Mouse (Mus musculus): ENCODE measurements around the gene Usp39.

Gene Usp39

DNA sequence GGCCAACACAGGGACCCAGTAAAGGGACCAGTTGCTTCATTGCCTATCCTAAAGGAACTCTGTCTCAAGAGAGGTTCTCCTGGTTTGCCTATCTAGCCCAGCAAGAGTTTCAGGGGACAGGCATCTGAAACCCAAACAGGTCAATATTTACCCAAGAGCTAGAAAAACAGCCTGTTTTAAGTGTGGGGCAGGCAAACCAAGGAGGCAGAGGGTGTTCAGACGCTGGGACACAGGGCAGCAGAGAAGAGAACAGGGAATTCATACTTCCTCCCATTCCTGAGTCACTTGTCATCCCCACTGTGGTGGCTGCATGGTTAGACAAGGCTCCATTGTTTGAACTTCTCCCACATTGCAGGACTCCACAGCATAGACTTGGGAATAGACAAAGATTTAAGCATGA is 26.6 kb upstream of the Usp39 start:
- DNase-seq (ENCODE audit: low spot score in 2 of 2): no peak

DNA sequence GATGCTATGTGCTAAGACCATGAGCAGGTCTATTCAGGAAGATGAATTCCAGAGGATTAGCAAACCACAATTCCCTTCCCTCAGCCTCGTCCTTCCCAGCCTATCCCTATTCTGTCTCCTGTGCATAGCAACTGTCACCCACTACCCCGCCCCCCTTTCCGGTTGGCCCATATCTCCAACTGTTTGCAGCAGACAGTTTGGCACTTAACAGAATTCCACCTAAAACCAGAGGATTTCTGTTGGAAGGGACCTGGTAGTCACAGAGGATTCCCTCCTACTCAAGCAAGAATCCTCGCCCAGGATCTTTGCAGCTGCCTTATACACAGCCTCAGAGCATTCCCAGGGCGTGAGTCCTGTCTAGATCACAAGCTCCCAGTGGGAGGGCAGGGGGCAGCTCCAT is 26.2 kb upstream of the Usp39 start:
- no peak for DNase-seq (ENCODE audit: low spot score in 2 of 2)

DNA sequence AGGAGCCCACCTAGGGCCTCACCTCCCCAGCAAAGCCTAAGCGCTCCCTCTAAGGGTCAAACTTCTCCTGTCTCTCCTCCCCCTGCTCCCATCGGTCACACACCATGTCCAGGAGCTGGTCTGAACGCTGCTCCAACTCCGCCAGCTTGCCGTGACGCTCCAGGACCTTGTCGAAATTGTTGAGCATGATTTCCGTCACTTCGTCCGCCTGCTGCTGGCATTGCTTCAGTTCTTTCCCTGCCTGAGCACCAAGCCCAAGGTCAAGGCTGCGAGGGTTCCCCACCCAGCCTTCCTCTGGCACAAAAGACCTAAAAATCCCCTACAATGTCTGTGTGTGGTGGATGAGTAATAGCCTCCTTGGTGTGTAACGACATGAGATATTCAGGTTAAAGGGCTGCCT is 25.1 kb upstream of the Usp39 start:
- DNase-seq (ENCODE audit: low spot score in 2 of 2): no peak

DNA sequence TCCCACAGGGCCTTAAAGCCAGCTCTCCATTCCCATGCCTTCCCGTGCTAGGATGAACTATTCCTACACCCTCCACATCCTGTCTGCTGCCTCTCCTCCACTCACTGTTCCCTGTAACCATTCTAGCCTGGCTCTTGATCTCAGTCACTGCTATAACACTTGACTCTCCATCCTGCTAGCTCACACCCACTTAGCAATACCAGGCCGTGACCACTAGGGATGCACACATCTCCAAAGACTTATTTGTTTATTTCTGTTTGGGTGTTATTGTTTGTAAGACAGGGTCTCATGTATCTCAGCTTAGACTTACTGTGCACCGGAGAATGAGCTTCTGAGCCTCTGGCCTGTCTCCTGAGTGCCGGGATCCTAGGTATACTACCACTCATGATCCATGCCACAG is 24.6 kb upstream of the Usp39 start:
- no peak for DNase-seq (ENCODE audit: low spot score in 2 of 2)

DNA sequence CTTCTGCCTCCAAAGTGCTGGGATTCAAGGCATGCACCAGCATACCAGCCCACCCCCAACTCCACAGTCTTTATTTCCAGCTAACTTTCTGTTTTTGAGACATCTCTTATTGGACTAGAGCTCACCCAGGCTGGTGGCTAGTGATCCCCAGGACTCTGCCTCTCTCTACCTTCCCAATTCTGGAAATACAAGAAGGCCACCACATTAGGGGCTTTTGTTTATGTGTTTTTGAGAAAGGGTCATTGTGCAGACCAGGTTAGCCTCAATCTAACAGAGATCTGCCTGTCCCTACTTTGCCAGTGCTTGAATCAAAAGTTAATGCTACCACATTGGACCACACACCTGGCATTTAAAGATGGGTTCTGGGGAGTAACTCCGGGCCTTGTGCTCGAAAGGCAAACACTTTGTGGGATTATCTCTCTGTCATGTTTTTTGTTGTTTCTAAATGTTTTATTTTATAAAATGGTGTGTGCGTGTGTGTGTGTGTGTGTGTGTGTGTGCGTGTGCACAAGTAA is 22.5 kb upstream of the Usp39 start:
- DNase-seq (ENCODE audit: low spot score in 2 of 2): no peak

DNA sequence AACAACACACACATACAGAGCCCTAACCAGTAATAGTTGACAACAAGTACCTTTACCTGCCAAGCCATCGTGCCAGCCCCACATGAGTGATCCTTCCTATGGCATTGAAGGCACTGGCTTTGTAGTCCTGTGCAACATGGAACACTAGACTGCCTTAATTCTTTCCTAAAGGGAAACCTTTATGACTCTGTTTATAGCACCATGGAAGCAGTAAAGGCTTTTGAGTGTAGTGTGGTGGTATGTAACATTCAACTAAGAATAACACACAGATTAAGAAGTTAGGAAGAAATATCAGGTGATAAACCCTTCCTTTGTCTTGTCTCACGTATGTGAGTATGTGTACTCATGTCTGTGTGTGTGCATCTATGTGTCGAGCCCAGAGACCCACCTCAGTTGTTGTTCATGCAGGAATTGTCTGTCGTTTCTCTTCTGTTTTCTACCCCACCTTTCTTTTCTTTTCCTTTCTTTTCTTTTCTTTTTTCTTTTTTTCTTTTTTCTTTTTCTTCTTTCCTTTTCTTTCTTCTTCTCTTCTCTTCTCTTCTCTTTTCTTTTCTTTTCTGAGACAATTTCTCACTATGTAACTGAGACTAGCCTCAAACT is 22.0 kb upstream of the Usp39 start, which contains the start of gene Rnf181:
Rnf181 (minus strand) TSS at position 113 of the 600 bp plus-strand sequence.
- DNase-seq (ENCODE audit: low spot score in 2 of 2): no peak

DNA sequence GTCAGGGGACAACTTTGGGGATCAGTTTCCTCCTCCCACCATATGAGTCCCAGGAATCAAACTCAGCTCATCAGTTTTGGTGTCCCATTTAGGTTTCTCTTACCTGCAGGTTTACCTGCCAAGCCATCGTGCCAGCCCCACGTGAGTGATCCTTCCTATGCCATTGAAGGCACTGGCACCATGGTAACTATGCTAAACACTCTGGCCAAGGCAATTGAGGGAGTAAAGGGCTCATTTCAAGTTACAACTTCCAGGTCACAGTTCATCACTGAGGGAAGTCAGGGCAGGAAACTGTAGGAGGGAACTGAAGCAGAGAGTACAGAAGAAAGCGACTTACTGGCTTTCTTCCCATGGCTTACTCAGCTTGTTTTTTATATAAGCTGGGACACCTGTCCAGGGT is 21.3 kb upstream of the Usp39 start:
- no peak for DNase-seq (ENCODE audit: low spot score in 2 of 2)

DNA sequence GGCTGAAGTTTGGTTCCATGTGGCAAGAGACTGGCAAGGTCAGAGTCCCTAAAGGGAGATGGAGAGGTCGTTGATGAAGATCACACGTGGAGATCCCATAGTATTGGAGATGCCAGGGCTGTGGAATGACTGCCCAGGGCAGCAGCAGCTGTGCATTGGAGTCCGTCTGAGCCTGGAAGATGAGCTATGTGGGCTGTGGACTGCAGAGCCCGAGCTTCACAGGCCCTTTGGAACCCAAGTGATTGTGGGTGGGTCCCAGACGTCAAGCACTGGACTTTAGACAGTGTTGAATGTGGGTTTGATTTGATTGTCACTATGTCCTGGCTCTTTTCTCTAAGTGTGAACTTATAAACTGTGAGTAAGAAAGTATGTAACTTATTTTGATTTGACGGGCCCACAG is 20.0 kb upstream of the Usp39 start:
- no peak for DNase-seq (ENCODE audit: low spot score in 2 of 2)

DNA sequence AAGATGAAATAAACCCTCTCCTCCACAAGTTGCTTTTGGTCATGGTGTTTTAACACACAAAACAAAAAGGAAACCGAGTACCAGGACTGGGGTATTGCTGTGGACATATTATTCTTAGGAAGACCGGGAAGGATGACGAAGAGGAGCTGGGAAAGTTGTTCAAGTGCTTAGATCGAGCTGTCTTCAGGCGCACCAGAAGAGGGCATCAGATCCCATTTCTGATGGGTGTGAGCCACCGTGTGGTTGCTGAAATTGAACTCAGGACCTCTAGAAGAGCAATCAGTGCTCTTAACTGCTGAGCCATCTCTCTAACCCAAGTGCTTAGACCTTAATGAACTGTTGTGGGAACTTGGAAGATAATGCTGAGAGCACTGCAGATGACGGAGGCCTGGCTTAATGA is 19.0 kb upstream of the Usp39 start:
- no peak for DNase-seq (ENCODE audit: low spot score in 2 of 2)

DNA sequence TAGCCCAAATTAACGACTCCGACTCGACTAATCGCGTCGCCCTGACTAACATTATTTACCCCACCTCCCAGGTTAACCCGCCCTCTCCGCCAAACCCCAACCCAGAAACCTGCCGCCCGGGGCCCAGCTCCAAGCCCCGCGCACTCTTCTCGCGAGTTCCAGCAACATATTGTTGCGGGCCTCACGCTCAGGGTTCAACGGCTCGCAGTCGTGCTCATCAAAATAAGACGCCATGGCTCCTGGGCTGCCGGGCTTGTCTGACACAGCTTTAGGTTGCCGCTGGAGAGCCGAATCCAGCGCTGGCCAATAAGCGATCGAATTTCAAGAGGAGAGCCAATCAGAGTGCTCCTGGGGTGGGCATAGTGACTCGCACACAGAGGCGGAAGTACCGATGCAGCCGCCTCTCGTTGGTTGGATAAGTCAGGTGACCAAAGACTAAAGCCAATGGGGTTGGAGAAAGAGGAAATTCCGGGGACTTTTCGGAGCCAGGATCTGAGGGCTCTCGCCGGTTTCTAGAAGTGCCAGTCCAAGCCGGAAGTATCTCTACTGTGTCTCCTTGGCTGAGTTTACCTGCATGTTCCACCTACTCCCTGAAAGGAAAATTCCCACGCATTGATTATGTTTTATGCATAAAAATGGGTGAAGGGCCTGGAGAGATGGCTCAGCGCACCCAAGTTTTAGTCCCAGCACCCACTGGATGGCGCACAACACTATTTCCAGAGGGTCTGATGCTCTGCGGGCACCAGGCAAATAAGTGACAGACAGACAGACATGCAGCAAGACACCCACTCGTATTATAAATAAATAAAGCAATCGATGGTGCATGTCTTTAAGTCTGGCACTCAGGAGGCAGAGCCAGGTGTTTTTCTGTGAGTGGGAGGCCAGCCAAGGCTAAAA is 17.4 kb upstream of the Usp39 start:
- DNase-seq (ENCODE audit: low spot score in 2 of 2): peak; percentile 95

DNA sequence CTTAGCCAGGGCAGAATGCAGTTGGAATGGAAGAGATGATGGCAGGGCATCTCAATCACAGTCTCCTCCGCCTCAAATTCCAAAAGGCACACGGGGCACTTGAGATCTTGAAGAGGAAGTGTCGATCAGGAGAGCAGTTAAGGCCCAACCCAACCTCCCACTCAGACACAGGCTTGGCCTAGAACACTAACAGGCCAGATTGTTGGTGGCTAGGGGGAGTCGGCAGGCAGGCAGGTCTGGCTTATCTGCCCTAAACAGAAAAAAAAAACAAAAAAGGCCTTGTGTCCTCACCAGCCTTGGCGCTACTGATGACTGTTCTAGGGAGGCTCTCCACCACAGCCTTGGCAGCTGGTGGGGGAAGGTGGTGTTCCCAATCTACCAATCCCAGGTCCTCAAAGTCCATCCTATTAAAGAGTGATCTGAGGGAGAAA is 16.2 kb upstream of the Usp39 start:
- no peak for DNase-seq (ENCODE audit: low spot score in 2 of 2)

DNA sequence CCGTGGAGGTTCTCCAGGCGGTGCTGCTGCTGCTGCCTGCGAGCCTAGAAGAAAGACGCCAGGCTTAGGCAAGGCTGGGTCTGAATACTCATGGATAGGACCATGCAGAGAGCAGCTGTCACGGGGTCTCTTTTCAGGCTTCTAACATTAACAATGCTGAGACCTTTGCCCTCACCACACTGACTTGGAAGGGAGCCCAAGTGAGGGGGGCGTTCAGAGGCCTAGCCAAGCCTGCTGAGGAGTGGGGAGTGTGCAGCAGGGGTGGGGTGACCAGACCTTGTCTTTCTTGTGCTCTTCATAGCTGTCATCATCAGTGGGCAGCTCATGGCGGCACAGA is 15.6 kb upstream of the Usp39 start:
- DNase-seq (ENCODE audit: low spot score in 2 of 2): no peak

DNA sequence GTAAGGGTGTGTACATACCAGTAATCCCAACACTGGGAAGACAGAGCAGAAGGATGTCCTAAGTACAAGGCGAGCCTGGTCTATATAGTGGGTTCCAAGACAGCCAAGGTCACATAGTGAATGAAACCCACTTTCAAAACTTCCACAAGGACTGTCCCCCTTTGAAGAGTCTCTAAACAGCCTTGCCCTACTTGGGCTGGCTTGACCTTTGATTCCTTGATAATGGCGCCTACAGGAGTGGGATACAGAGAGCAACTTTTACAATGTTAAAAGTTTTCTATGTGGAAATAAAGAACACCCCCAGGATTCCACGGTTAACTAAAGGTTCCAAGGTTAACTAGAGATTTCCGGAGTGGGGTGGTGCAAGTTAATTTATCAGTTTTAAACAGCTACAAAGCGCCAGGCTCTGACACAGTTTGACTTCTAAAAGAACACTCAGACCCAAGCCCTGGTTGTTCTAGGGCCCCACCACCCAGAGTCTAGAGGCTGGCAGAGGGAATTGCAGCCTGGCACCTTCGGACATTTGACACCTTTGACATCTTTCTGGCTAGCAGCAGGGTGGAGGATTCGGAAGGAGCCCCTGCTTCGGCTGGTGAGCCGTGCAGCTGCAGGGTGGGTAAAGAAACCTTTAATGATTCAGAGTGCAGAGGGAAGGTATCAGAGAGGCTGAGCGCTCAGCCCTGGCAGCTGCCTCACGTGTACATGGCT is 15.1 kb upstream of the Usp39 start:
- no peak for DNase-seq (ENCODE audit: low spot score in 2 of 2)

DNA sequence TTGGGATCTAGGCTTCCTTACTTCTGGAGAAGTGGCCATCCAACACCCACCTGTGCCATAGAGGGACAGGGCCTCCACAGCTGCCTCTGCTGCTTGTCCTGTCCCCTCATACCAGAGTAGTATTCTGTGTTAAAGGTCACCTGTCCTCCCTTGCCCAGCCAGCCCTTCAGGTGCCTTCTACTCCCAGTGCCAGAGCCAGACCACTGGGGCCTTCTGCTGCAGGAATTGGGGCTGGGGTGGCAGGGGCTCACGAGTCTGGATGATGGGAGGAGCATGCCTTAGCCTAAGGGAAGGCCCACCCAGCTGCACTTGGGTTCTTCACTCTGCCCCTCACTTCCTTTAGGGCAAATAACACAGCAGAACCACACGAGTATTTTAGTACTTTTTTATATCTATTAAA is 14.4 kb upstream of the Usp39 start:
- DNase-seq (ENCODE audit: low spot score in 2 of 2): no peak

DNA sequence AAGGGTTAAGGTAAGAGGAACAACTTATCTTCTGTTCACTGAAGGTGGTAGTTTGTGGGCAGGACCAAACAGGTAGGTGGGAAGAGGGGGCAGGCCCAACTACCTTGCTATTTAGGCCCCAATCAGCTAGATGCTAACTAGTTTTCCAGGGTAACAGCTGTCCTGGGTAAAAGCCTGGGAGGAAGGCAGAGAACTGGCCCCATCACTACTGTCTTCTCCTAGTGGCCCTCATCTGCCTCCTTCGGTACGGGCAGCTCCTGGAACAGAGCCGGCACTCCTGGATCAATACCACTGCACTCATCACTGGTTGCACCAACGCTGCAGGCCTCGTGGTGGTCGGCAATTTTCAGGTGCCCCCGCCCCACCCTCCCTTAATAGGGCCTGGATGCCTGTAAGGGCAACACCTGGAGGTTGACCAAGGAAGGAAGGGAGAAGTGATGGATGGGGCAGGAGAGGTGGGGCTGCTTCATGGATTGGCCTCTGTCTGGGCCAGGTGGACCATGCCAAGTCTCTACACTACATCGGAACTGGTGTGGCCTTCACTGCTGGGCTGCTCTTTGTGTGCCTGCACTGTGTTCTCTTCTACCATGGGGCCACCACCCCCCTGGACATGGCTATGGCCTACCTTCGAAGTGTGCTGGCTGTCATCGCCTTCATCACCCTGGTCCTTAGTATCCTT is 13.2 kb upstream of the Usp39 start:
- no peak for DNase-seq (ENCODE audit: low spot score in 2 of 2)

DNA sequence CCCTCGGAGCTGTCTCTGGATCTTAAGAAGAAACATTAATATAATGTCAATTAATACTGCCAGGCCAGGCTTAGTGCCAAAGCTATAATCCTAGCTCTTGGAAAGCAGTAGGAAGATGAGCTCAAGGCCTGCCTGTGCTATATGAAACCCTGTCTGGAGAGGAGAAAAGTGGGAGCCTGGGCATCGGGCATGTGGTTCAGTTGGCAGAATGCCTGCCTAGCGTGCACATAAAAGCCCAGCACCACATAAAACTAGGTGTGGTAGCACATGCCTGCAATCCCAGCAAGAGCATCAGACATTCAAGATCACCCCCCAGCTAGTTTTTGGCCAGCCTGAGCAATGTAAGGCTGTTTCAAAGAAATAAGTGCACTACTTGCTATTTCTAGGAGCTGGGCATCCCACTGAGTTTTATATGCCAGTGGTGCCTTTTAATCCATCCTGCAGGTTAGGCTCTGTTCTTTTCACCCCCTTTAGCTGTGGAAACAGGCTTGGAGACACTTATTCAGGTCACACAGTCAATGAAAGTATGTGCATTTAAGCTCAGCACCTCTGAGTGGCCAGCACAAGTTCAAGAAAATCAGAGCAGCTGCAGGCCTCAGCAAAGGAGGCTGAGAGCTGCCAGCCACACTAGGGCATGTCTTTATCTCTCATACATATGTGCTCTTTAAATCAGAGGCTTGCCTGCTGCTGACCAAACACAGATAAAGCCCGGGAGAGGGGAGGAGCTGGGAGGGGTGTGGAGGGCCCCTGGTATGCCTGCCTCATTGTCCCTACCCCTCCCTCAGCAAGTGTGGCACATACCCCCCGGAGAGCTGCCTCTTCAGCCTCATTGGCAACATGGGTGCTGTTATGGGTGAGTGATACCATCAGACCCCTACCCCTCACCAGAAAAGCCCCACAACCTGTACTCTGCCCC is 12.4 kb upstream of the Usp39 start:
- DNase-seq (ENCODE audit: low spot score in 2 of 2): no peak

DNA sequence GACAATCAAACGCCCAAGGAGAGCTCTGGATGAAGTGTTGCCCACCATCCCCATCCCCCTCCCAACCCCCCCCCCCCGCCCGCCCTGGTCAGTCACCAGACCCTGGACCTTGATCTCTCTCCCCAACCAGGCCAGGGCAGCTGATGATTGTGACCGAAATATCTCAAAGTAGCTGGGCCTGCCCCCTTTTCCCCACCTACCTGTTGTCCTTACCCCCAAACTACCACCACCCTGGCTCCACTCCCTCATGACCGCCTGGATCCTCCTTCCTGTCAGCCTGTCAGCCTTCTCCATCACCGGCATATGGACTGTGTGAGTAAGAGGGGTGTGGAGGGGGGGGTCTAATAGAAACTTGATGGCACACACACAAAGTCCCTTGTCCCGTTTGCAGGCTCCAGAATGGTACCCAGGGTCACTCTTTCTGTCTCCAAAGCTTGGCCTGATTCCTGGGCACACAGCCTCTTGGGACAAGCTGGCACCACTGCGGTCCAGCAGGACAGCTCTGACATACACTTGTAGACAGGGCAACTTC is 11.1 kb upstream of the Usp39 start:
- no peak for DNase-seq (ENCODE audit: low spot score in 2 of 2)

DNA sequence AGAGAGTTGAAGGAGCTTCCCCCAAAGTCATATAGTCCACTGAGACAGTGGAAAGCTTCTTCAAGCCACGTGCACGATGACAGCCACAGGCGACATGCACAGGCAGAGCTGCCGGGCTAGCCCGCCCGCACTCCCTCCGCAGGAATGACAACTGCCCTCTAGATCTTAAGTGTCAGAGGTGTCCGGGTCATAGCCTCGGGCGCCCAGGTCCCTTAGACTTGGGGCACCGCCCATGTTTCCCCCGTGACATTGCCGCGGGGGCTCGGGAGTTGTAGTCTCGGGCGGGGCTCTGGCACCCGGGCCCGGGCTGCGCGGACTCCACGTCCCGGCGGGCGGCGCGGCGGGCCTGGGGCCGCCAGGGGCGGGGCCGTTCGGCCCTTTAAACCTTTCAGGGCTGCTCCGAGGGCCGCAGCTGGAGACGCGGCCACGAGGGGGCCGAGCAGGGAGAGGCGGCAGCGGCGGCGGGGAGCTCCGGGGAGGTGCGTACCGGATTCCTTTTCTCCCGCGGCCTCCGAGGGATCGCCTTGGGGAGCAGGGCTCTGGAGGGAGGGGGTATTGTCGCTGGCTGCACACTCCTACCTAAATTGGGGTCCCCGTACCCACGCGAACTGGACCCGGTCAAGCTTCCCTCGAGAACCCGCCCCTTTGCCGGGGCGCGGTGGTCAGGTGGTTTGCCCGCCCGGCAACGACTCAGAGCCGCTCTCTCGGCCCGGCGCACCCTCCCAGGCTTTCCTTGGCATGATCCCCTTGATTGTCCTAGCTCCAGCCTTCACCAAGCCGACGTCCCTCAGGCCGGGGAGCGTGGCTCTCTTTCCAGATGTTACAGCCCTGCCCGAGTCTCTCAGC is 10.3 kb upstream of the Usp39 start, which contains the start of gene Tmem150a:
Tmem150a (plus strand) TSS at position 382 of the 846 bp plus-strand sequence.
- DNase-seq (ENCODE audit: low spot score in 2 of 2): peak; percentile 65 to 79

DNA sequence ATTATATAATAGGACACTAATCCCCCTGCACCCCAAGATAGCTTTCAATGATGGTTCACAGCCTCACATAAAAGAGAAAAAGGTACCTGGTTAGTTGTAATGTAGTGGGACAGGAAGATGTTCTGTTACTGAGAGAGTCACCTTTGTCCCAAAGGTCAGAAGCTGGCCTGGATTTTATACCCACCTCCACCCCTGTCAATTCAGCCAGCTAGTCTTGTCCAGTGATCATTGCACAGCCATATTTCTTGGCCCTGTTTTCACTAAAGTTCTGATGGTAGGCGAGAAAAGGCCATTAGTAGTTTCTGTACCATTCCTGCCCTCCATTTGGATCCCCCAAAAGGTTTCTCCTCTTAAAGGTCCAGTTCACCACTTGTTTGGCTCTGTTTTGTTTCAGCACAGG is 9.0 kb upstream of the Usp39 start:
- DNase-seq (ENCODE audit: low spot score in 2 of 2): no peak
